Mouse (Mus musculus) megakaryocyte, embryonic 14.5 days (primary cell): ENCODE results near the gene Klhl10.

Source experiments
- FLI1 ChIP-seq: IDR thresholded peaks from 2 replicates; pipeline ENCODE4 v1.6.1; 2012; ENCODE audit warnings: low read length, inconsistent platforms, mixed read lengths
- GATA1 ChIP-seq: IDR thresholded peaks from 3 replicates; pipeline ENCODE4 v1.6.1; 2012; ENCODE audit warnings: mixed read lengths, low read length, inconsistent platforms, borderline replicate concordance

GRCm38 (mm10) chr11:100393733-100394132 lies 48.0 kb upstream of the Klhl10 start:
- TF ChIP-seq GATA1 (no peak), FLI1 (no peak)
